Mouse (Mus musculus): ENCODE data around the gene Anpep.
A peak's percentile ranks its signal among the peaks of the same experiment; 100 is the strongest.

Gene Anpep

DNA sequence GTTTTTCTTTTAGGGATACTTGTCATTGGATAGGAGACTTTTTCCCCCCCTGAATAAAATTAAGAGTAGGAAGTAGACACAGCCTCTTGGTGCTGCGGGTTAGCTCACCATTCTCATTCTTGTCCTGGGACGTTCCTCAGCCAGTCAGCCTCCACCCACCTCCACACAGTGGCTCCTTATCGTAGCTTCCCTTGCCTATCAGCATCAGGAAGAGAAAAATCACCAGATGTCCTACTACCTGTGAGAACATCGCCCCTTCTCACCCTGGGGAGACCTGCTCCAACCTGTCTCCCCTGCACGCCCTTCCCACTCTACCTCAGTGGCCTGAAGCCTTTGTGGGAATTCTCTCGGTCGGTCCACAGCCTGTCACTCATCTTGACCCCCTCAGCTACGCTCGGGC lies at the start of gene Anpep:
Gene Anpep, minus strand, starts transcription at position 249 of the 400 bp plus-strand sequence.
- DNase-seq, result no peak

DNA sequence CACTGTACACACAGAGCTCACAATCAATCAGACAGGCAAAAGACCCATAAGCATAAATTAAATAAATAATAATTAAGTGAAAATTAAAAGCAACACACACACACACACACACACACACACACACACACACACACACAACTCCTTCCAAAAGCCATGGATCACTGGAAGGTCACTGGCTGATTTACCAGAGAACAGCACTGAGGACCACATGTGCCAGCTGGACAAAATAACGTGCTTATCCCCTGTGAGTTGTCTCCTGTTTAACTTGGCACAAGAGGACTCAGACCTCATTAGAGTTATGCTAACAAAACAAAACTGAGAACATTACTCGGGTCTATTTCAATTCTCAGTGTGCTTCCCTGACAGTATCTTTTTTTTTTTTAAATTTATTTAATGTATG lies 46.5 kb upstream of the Anpep start:
- DNase-seq, result peak in 1 of 2 experiments; percentile 14

DNA sequence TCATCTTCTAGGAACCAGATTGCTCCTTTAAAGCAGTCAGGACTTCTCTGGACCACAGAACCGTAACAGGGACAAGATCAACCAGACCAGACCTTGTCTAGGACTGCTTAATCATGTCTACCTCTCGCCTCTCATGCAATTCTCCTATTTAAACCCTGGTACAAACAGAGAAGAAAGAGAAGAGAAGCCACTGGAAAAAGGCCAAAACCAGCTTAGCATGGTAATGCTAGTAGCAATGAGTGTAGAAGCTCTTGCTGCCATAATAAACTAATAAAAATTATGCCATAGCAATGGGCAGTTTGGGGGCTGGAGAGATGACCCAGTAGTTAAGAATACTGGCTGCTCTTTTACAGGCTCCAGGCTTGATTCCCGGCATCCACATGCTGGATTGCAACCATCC lies 46.1 kb upstream of the Anpep start:
- no peak for DNase-seq

DNA sequence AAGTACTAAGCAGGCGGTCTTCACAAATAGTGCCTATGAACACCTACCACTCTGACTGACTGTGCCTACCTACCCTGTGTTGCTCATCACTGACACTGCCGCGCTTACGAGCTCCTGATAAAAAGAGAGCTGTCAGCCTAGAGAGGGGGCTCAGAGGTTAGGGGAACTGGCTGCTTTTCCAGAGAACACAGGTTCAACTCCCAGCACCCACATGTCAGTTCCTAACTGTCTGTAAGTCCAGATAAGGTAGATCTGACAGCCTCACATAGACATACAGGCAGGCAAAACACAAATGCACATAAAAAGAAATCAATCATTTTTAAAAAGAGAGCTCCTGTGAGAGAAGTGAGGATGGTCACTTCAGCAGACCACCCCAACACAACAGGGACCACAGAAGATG lies 44.3 kb upstream of the Anpep start:
- DNase-seq, result no peak

DNA sequence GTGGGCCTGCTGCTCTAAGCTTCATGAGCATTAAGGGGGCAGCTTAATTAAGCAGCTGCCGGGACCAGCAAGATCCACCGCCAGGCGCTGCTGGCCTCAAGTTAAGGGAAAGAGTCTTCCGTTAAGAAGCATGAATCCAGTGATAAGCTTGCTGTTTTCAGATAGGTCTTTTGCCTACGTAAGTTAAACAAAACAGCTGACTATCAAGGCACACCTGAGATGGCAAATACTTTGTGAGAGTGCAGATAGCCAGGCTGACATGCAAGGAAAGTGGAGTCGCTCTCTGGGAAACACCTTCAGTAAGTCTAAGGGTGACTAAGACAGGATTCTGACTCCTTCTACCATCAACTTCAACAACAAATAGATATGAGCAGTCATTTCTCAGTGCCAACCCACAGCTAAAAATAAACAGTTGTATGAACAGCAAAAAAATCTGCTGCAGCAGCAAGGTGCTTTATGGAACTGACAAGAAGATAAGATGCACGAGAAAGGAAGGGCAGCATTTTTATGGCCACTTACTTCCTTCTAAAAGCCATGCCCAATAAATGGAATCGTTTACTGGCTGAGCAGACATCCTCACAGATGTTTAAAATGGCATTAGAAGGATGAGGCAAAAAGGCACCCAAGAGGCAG lies 42.4 kb upstream of the Anpep start:
- DNase-seq, result no peak

DNA sequence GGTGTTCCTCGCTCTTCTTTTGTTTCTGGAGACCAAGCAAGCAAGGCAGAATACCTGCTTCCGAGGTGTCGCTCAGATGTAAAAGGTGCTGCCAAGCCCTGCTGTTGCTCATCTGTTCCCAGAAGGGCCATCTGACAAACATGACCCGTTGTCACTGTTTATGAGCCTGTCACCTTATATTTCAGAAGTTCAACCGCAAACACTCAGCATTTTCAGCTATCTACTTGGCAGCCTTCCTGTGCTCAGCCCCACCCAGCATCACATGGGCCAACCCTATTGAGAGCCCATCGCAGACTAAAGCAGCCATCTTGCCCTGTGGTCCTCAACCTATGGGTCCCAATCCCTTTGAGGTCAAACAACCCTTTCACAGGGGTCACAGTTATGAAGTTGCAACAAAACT lies 39.9 kb upstream of the Anpep start:
- DNase-seq, result no peak

DNA sequence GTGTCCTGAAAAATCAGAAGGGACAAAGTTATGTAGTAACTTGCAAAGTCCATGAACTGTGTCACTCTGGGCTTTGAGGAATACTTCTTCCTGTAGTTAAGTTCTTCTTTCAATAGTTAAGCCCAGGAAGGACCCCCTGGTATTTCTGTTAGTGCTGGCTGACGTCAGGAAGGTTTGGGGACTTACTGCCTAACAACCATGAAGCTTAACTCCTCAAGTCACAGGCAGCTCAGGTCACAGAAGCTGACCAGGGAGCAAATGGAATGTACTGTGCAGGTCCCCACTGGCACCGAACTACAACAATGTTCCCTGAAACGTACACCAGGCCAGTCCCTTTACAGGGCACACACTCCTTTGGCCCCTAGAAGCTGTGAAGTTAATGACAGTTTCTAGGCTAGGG lies 34.4 kb upstream of the Anpep start:
- no peak for DNase-seq

DNA sequence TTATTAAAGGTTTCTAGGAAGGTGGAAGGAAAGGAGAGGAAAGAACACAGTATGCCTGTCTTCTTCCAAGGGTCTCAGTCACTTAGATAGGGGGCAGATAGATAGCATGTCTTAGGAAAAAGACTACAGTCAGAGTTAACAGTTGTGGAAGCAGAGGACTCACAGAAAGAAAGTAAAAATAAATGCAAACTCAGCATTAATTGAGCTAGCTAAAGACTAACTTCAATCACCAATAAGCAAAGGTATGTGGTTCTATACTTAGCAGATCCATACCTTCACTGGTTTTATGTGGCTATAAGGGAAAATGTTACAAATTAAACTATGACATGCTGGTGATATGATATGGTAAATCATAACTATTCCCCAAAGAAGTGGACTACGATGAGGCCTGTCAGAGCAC lies 33.9 kb upstream of the Anpep start:
- DNase-seq, result no peak

DNA sequence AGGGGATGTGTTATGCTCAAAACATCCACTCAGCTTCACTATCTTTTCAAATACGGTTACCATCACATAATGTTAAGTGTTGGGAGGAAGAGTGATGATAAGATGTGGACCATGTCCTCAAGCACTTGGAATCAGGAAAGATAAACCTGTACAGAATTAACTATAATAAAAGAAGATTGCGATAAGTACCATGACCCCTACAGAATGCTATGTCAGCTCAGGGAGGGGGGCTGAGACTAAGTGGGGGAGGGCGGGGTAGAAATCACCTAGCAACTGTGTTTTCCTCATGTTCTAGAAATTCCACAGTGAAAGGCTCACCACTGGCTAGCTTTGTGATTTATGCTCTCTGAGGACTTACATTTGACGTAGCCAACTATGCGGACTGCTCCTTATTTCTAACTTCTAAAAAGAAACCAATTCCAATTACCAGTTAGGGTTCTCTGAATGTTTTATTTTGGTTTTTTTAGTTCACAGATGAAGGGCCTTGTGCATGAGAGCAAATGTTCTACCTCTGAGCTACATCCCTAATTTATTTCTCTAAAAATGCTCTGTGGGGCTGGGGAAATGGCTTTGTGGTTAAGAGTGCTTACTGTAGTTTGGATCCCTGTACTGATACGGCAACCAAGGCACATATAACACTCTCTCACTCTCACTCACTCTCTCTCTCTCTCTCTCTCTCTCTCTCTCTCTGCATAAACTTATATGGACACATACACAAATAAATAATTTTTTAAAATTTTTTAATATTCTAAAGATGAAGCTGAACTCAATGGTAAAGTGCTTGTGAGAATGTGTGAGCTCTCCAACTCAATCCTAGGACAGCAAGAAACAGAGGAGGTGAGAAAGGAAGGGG lies 31.9 kb upstream of the Anpep start:
- no peak for DNase-seq

DNA sequence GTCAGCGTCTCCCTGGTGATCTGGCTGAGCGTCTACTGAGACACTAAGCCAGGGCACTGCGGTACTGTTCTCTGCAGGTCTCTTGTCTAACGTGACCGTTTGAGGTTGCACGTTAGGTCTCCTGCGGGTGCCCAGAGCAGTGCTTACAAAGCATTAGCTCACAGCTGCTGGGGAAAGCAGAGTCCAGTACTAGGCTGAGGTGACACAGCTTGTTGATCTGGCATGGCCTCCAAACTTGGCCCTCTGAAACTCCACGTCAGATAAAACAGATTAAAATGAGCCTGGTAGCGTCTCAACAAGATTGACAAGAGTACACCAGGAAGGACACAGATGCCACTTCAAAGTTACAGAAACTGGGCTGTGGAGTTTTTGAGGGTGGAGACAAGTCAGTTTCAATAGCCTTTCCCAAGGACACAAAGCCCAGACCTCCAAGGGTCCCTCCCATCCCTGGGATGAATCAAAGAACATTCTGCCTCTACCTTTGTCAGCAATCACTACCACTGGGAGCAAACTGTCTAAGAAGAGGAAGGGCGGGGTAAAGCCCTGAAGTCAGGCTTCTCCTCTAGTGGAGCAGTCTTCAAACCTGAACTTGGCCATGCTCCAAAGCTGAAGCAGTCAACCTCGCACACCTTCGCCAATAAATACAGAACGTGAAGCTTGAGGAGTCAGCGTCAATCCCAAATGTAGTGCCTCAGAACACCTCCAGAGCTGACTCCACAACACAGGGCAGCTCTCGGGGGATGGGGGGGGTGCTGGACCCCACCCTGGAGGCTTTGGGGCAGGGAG lies 29.8 kb upstream of the Anpep start:
- DNase-seq, result peak in 1 of 2 experiments; percentile 42

DNA sequence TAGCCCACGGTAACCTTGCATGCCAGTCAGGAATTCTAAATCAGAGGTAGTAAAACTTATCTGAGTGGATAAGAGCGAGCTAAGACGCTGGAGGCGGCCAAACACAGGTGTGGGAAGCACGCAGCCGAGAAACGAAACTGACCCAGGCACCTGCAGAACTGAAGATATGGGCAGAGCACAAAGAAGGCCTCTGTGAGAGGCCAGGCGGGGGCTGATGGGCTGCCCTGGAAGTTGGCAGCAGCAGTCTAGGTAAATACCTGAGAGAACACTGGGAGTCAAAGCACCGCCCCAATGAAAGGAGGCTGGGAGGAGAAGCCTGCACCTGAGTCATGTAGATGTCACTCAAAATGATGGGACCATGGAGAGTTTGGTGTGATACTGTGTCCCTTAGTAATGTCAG lies 27.7 kb upstream of the Anpep start:
- peak in 1 of 2 experiments; percentile 18 for DNase-seq

DNA sequence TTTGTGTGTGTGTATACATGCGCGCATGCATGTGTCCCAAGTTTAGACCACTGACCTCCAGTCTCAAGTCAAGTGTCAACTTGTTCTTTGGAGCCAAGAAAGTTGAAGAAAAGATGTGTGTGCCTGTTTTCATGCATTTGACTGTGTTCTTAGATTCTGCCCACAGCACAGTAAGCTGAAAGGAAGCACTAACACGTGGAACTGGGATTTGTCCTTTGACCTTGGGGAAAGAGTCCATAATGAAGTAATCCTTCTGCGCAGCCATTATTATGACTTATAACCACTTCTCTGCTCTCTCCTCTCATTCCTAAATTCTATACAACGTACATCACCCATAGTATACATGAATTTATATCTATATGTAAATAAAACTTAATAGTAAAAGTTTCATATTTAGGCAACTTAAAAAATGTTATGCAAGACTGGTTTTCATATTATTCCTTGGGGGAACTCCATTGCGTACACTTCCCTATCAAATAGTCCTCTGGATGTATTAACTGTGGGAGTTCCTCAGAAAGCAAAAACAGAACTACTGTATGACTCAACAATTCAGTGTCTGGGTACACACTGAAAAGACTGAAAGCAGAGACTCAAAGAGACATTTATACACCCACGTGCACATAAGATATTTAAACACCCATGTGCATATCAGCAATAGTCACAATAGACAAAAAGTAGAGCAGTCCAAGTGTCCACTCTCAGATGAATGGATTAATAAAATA lies 22.9 kb upstream of the Anpep start:
- DNase-seq, result no peak

DNA sequence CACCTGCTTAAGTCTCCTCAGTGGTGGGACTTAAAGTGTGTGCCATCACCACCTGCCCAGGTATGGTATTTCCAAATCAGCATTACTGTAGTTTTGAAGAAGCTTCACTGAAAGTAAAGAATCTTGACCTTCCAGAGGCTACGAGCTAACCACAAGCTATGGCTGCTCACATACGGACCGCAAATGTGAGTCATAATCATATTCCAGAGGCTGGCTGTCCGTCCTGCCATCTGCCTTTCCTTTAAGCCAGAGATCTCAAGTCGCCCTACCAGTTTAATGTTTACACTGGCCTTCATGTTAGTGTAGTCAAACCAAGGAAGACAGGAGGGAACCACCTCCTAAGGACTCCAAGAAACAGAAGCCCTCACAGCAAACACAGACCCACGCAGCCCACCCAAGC lies 21.0 kb upstream of the Anpep start:
- DNase-seq, result no peak

DNA sequence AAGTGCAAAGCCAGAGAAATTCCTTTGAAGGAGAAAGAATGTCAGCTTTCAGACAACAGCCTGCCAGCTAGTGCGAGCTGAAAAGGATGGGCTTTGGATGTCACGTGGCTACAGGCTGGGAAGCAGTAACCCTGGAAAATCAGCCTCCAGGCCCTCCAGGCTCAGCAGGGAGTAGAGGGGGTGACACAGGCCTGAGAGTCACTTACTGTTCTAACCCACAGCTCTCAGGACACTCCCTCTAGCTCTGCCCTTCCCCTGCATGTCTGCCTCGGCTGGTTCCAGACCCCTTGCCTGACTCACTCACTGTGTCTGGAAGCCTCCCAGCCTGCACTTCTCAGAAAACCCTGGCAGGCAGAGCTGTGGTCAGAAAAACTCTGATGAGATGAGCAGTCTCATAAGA lies 20.1 kb upstream of the Anpep start:
- DNase-seq, result peak in 1 of 2 experiments; percentile 43

DNA sequence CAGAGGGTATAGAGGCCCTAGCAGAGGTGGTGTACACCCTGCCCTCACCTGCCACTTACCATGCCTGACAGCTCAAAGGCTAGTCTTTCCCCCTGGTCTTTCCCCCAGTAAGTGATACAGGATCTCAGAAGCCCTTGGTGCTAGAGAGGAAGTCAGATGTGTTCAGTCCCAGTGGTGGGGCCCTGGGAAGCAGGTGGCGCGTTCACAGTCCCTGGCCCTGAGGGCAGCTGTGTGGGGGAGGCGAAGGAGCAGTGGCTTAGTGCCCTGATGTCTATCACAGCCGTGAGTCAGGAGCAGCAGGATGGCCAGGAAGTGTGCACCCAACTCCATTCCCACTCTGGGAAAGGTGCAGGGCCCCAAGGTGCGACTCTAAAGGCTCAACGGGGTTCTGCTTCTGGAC lies 19.2 kb upstream of the Anpep start:
- DNase-seq, result no peak

DNA sequence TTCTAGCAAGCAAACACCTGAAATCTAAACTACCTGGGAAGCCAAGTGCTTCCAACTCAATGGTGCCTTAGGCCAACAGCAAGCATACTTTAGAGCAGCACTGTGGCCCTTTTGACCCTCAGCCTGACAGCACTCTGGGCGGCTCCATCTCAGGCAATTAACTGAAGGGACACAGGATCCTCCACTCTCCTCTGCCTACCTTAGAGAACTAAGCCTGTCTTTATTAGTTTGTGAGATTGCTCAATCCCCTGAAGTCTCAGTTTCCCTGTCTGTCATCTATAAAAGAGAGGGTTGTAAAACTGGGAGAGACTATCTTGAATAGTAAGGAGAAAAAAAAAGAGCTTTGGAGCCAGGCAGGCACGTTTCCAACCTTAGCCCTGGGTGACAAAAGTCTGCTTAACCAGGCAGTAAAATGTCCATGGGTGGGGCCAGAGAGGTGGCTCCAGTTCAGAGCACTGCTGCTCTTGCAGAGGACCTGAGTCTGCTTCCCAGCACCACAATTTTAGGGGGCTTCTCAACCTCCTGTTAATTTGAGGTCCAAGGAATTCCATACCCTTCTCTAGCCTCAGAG lies 17.7 kb upstream of the Anpep start:
- no peak for DNase-seq

DNA sequence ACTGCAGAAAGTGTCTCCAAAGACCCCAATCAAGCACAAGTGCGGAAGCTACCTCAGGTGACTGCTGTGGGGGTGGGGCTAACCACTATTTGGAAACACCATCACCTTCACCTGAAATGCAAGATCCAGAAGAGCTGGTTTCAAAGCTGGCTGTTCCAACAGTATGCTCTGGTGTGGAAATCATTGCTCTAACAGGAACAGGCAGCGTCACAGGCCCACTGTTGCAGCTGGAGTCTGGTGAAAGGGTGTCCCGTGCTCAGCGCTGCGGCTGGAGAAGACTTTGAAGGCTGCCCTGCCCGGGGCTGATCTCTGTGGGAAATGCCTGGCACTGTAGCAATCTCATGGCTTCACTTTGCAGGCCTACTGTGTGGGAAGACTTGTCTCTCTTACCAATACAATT lies 12.5 kb upstream of the Anpep start:
- no peak for DNase-seq

DNA sequence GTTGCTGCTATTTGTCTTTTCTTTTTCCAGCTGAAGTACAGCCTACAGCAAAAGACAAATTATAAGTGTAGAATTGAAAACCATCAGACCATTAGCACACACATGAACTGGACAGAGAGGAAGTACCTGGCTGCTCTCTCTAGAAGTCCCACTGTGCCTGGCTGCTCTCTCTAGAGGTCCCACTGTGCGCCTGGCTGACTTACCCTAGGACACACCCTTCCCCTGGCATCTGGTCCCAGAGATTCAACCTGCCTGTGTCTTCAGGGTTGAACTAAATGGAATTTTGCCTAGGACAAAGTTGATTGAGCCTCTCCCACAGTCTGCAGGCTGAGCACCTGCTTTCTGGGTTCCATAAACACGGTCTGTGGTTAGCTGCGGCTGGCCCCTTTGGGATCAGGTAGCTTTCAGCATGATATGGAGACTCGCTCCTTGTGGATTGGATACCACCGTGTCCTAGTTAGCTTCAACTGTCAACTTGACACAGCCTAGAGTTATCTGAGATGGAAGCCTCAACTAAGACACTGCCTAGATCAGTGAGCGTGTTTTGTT lies 11.0 kb upstream of the Anpep start:
- DNase-seq, result no peak

DNA sequence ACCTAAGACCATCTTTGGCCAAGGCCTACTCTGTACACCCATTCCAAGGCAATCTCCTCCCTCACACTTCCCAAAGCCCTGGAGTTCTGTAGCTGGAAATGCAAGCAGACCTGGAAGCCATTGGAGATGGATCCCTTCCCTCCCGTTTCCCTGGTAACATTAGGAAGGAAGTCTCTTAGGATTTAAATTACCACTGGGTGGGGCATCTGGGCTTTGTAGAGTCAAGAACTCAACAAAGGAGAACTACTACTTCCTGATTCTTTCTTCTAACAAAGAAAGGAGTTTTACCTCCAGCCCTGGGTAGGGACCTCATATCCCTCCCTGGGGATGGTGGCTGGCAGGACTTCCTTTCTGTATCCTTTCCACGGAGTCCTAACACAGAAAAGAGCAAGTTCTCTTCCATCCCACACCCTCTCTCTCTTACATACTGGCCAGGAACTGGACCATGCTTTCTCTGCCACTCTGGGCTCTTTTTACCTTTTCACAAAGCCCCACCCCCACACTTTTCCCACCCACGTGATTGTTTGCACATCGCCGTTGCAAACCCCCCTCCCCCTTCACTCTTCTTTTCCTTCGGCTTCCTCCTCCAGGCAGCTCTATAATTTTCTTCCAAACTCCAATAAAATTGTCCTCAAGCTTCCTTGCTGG lies 8.3 kb upstream of the Anpep start:
- no peak for DNase-seq

DNA sequence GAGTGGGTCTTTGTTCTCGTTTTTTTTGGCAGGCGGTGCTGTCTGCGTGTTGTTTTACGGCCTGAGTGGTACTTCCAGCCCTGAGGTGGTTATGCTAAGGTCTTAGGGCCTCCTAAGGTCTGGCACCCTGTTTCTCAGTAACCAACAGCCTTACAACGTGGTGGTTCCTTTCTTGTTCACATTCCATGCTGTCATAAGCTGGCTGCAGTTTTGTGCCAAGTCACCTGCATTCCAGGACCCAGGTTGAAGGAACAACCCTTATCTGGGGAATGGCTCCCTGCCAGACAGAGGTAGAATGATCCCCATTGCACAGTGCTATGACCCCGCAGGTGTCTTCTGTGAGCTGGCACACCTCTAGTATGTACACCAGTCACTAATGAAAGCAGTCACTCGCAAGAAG lies 7.6 kb upstream of the Anpep start:
- DNase-seq, result no peak

DNA sequence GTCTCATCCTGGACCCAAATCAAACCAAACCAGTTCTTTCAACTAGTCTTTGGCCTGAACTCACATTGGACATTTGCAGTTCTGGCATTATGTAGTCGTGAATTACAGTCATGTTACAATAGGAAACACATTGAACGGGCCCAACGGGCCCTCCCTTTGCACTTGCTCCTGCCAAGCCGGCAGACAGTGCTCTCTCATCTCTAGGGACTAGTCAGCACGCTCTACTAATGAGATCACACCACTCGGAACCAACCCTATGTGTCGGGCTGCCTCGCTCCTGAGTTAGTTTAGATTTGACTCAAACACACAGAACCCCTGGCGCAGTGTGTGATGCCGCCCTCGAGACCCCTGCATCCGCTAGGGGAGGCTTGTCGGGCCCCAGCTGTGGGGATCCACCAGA lies 7.0 kb upstream of the Anpep start:
- DNase-seq, result no peak
